Mouse (Mus musculus) CH12.LX (cell line): ENCODE measurements around the gene 4930404H24Rik. TPM values are rescaled to one million over a fixed set of nuclear protein-coding genes. Genes with fewer than 3 reads are reported as not detected.

Source experiments
- DNase-seq: peaks from one replicate; pipeline ENCODE4 v3.0.0-alpha.2; 2013; ENCODE audit errors: extremely low read depth
- H3K27ac ChIP-seq: 2 replicates; pipeline ENCODE4 v1.5.1; 2012; ENCODE audit warnings: low read depth, mild to moderate bottlenecking, control low read depth, moderate library complexity; ENCODE audit not compliant: insufficient read depth
- H3K27me3 ChIP-seq: replicated peaks from 2 replicates; pipeline ENCODE3; 2012; ENCODE audit warnings: inconsistent platforms
- H3K36me3 ChIP-seq, 2 experiments: replicated peaks in 1 of 2; 2 replicates each; pipeline versions ENCODE3 to v1.6.1; 2012; ENCODE audit warnings: inconsistent platforms in 1 of 2, low read length in 1 of 2, mild to moderate bottlenecking in 1 of 2, mixed read lengths in 1 of 2, moderate library complexity in 1 of 2; ENCODE audit not compliant: control insufficient read depth in 1 of 2, insufficient read depth in 1 of 2
- H3K4me1 ChIP-seq, 2 experiments: 2 replicates each; pipeline ENCODE4 v1.6.1; 2012; ENCODE audit warnings: inconsistent platforms in 1 of 2, moderate library complexity in 1 of 2; ENCODE audit not compliant: insufficient read depth in 2 of 2, control insufficient read depth in 1 of 2
- H3K4me2 ChIP-seq: 2 replicates; pipeline ENCODE4 v1.6.1; 2012; ENCODE audit warnings: low read depth, mild to moderate bottlenecking, control low read depth; ENCODE audit not compliant: poor library complexity, insufficient read depth, severe bottlenecking
- H3K4me3 ChIP-seq, 3 experiments: fragments of 150-350 bp in 1 of 3; sonication (generic) in 1 of 3; replicated peaks in 1 of 3; 2 replicates each; pipeline versions ENCODE3 to v1.5.1; 2011 to 2012; ENCODE audit warnings: low read depth in 2 of 3, low read length in 2 of 3, mild to moderate bottlenecking in 2 of 3, moderate library complexity in 2 of 3, control low read depth in 1 of 3, improper control_type of control experiment in 1 of 3, inconsistent platforms in 1 of 3, mixed read lengths in 1 of 3; ENCODE audit not compliant: poor library complexity in 1 of 3
- H3K79me2 ChIP-seq: replicated peaks from 2 replicates; pipeline ENCODE4 v1.6.1; 2012; ENCODE audit warnings: mild to moderate bottlenecking, moderate library complexity; ENCODE audit not compliant: control insufficient read depth, poor library complexity, insufficient read depth, severe bottlenecking; ENCODE audit errors: extremely low read depth
- H3K9ac ChIP-seq: 2 replicates; pipeline ENCODE4 v1.6.1; 2012; ENCODE audit warnings: low read depth, mild to moderate bottlenecking, control low read depth, moderate library complexity; ENCODE audit not compliant: insufficient read depth
- H3K9me3 ChIP-seq: replicated peaks from 2 replicates; pipeline ENCODE3; 2012; ENCODE audit warnings: low read length, inconsistent platforms, mixed read lengths
- BHLHE40 ChIP-seq: IDR thresholded peaks from 2 replicates; pipeline ENCODE4 v1.6.1; 2011; ENCODE audit warnings: mild to moderate bottlenecking, low read depth, low read length, improper control_type of control experiment
- CHD2 ChIP-seq: IDR thresholded peaks from 2 replicates; pipeline ENCODE4 v1.6.1; 2011; ENCODE audit warnings: low read length, improper control_type of control experiment
- CTCF ChIP-seq, 2 experiments: IDR thresholded peaks in 1 of 2; conservative IDR thresholded peaks in 1 of 2; 2 replicates each; pipeline ENCODE4 v1.5.1; 2011 to 2012; ENCODE audit warnings: low read depth in 2 of 2, low read length in 2 of 2, improper control_type of control experiment in 1 of 2, inconsistent platforms in 1 of 2, mild to moderate bottlenecking in 1 of 2, moderate library complexity in 1 of 2
- E2F4 ChIP-seq: IDR thresholded peaks from 2 replicates; pipeline ENCODE4 v1.6.1; 2011; ENCODE audit warnings: low read depth, low read length, improper control_type of control experiment; ENCODE audit not compliant: insufficient replicate concordance
- ETS1 ChIP-seq: conservative IDR thresholded peaks from 2 replicates; pipeline ENCODE4 v1.6.1; 2012; ENCODE audit warnings: low read depth, mild to moderate bottlenecking, inconsistent platforms, low read length, improper control_type of control experiment, moderate library complexity
- IRF4 ChIP-seq: IDR thresholded peaks from 2 replicates; pipeline ENCODE4 v1.6.1; 2014; ENCODE audit warnings: low read depth, mild to moderate bottlenecking, inconsistent platforms, low read length, improper control_type of control experiment
- JUN ChIP-seq: IDR thresholded peaks from 2 replicates; pipeline ENCODE4 v1.6.1; 2011; ENCODE audit warnings: low read depth, mild to moderate bottlenecking, low read length, improper control_type of control experiment, moderate library complexity; ENCODE audit not compliant: insufficient read depth
- JUND ChIP-seq: conservative IDR thresholded peaks from 2 replicates; pipeline ENCODE4 v1.6.1; 2011; ENCODE audit warnings: low read depth, low read length, improper control_type of control experiment
- MAFK ChIP-seq: IDR thresholded peaks from 2 replicates; pipeline ENCODE4 v1.6.1; 2011; ENCODE audit warnings: low read length, improper control_type of control experiment; ENCODE audit not compliant: insufficient replicate concordance
- MAZ ChIP-seq: IDR thresholded peaks from 2 replicates; pipeline ENCODE4 v1.6.1; 2012; ENCODE audit warnings: low read depth, mild to moderate bottlenecking, inconsistent platforms, low read length, improper control_type of control experiment, moderate library complexity
- MXI1 ChIP-seq: IDR thresholded peaks from 2 replicates; pipeline ENCODE4 v1.6.1; 2011; ENCODE audit warnings: mild to moderate bottlenecking, low read depth, low read length, improper control_type of control experiment
- MYC ChIP-seq: IDR thresholded peaks from 2 replicates; pipeline ENCODE4 v1.6.1; 2011; ENCODE audit warnings: low read depth, mild to moderate bottlenecking, improper control_type of control experiment, low read length
- NELFE ChIP-seq: IDR thresholded peaks from 2 replicates; pipeline ENCODE4 v1.6.1; 2011; ENCODE audit warnings: low read depth, low read length, improper control_type of control experiment
- PAX5 ChIP-seq: IDR thresholded peaks from 2 replicates; pipeline ENCODE4 v1.6.1; 2012; ENCODE audit warnings: low read length, inconsistent platforms, mixed read lengths
- POLR2A ChIP-seq: IDR thresholded peaks from 2 replicates; pipeline ENCODE4 v1.6.1; 2011; ENCODE audit warnings: low read depth, mild to moderate bottlenecking, improper control_type of control experiment, low read length
- POLR2AphosphoS2 ChIP-seq: IDR thresholded peaks from 2 replicates; pipeline ENCODE4 v1.6.1; 2011; ENCODE audit warnings: low read depth, low read length, improper control_type of control experiment
- RAD21 ChIP-seq: IDR thresholded peaks from 2 replicates; pipeline ENCODE4 v1.6.1; 2011; ENCODE audit warnings: low read depth, mild to moderate bottlenecking, low read length, improper control_type of control experiment, moderate library complexity
- RCOR1 ChIP-seq: conservative IDR thresholded peaks from 2 replicates; pipeline ENCODE4 v1.6.1; 2012; ENCODE audit warnings: low read depth, mild to moderate bottlenecking, inconsistent platforms, low read length, improper control_type of control experiment
- SIN3A ChIP-seq: IDR thresholded peaks from 2 replicates; pipeline ENCODE4 v1.6.1; 2012; ENCODE audit warnings: low read length, improper control_type of control experiment, inconsistent platforms
- SMC3 ChIP-seq: IDR thresholded peaks from 2 replicates; pipeline ENCODE4 v1.6.1; 2011; ENCODE audit warnings: low read depth, low read length, improper control_type of control experiment
- TCF12 ChIP-seq: IDR thresholded peaks from 2 replicates; pipeline ENCODE4 v1.6.1; 2014; ENCODE audit warnings: low read depth, mild to moderate bottlenecking, inconsistent platforms, low read length, improper control_type of control experiment
- UBTF ChIP-seq: IDR thresholded peaks from 2 replicates; pipeline ENCODE4 v1.6.1; 2012; ENCODE audit warnings: low read depth, mild to moderate bottlenecking, inconsistent platforms, low read length, improper control_type of control experiment, moderate library complexity
- USF1 ChIP-seq: IDR thresholded peaks from 2 replicates; pipeline ENCODE4 v1.6.1; 2014; ENCODE audit warnings: low read depth, mild to moderate bottlenecking, inconsistent platforms, low read length, improper control_type of control experiment
- ZC3H11A ChIP-seq: IDR thresholded peaks from 2 replicates; pipeline ENCODE4 v1.6.1; 2012; ENCODE audit warnings: low read depth, mild to moderate bottlenecking, inconsistent platforms, low read length, improper control_type of control experiment
- ZKSCAN1 ChIP-seq: IDR thresholded peaks from 2 replicates; pipeline ENCODE4 v1.6.1; 2012; ENCODE audit warnings: low read depth, inconsistent platforms, low read length, improper control_type of control experiment, borderline replicate concordance
- ZMIZ1 ChIP-seq: IDR thresholded peaks from 2 replicates; pipeline ENCODE4 v1.6.1; 2012; ENCODE audit warnings: low read depth, mild to moderate bottlenecking, inconsistent platforms, low read length, improper control_type of control experiment
- dilution Hi-C: fragments of 300-500 bp; cut with MboI; formaldehyde crosslinking; loops from 2 replicates; pipeline ENCODE4 v1.14.3; 2020; ENCODE audit warnings: low sequenced_read_pairs; ENCODE audit not compliant: extremely low pct_unique_long_range_greater_than_20kb, extremely low pct_ligation_motif_present
- in situ Hi-C: fragments of 300-500 bp; cut with MboI; formaldehyde crosslinking; loops from 3 replicates; pipeline ENCODE4 v1.14.3; 2019; ENCODE audit warnings: low sequenced_read_pairs, low pct_ligation_motif_present, low pct_unique_long_range_greater_than_20kb, mixed read lengths
- polyA plus RNA-seq: library from polyadenylated mRNA; unstranded; fragments of >175 nt; gene quantifications from 2 replicates; pipeline ENCODE4 v1.2.1, GENCODE M21; 2012; ENCODE audit warnings: low read depth; ENCODE audit not compliant: insufficient read length
- total RNA-seq, 2 experiments: library from RNA; depleted of rRNA; stranded (reverse); fragments of 300-350 nt in 1 of 2; fragments of >200 nt in 1 of 2; gene quantifications; 2 replicates each; pipeline ENCODE4 v1.2.3; 2012 to 2014

Gene 4930404H24Rik
- total and polyA plus RNA-seq, 3 experiments: not detected

DNA sequence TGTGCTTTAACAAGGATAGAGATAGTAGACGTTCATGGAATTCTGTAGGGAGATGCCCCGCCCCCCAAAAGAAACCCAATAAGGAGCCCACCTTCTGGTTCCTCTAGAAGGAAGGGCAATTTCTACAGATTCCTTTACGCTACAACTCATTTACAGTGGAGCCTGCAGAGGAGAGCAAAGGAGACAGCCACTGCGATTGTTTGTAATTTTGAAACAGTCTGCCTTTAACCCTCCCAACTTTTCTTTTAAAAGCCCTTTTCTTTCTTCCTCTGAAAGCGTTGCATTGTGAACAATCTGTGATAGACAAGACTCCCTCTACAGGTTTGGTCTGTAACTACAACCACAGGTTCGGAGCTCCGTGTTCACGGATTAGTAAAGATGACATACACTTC, 46.6 kb upstream of the 4930404H24Rik start:
- TF ChIP-seq ZKSCAN1: no peak
- no peak for TF ChIP-seq MAFK
- no peak for TF ChIP-seq MYC
- TF ChIP-seq CTCF (conservative IDR thresholded peaks at IDR 0.05 in 1 of 2, IDR thresholded peaks at IDR 0.05 in 1 of 2; ENCODE audit: low read depth in 2 of 2, low read length in 2 of 2): peak; percentile 65 to 73; a peak in 3 of 4 replicates
- no peak for TF ChIP-seq JUN
- no peak; the same call in 1 of the 2 replicates for TF ChIP-seq MXI1
- TF ChIP-seq E2F4: no peak
- no peak for TF ChIP-seq RCOR1
- no peak for TF ChIP-seq BHLHE40
- TF ChIP-seq POLR2AphosphoS2: no peak
- TF ChIP-seq TCF12: no peak
- TF ChIP-seq ZMIZ1: no peak
- no peak for TF ChIP-seq SIN3A
- TF ChIP-seq JUND: no peak
- TF ChIP-seq RAD21: peak; percentile 69
- TF ChIP-seq USF1: no peak
- 0 out of 2 replicates have a peak, but pooled peaks have one; percentile 49 for TF ChIP-seq MAZ
- TF ChIP-seq UBTF: no peak
- no peak for TF ChIP-seq IRF4
- TF ChIP-seq SMC3: peak; percentile 50
- no peak for TF ChIP-seq ZC3H11A
- no peak for TF ChIP-seq CHD2
- no peak for TF ChIP-seq PAX5
- no peak for TF ChIP-seq POLR2A
- no peak for TF ChIP-seq ETS1
- no peak for TF ChIP-seq NELFE
- peaks cover 2 to 7% of the 10 kb centered on the region in 2 experiments; a peak in 2 of 4 replicates for H3K4me1 ChIP-seq
- no peak overlapping the region for H3K27ac ChIP-seq
- peaks cover 11% of the 10 kb centered on the region for H3K27me3 ChIP-seq
- in situ Hi-C loops: no loop called here
- H3K4me2 ChIP-seq: peak overlapping the region; percentile 92
- no peaks in the 10 kb centered on the region for H3K9me3 ChIP-seq
- dilution Hi-C loops: no loop called here
- H3K79me2 ChIP-seq: no peaks in the 10 kb centered on the region
- peak overlapping the region; percentile 10; the same call in 1 of the 2 replicates for H3K9ac ChIP-seq
- no peaks in the 10 kb centered on the region for H3K36me3 ChIP-seq
- H3K4me3 ChIP-seq: no peak overlapping the region
- peak; percentile 57 for DNase-seq
